Mouse (Mus musculus): ENCODE measurements around the gene Parm1.

Gene Parm1

GRCm38 (mm10) chr5:91581799-91582198 is 64.4 kb downstream of the Parm1 start:
- no peak for DNase-seq

GRCm38 (mm10) chr5:91586206-91586605 is 68.8 kb downstream of the Parm1 start:
- DNase-seq, result peak in 1 of 2 experiments; percentile 18

GRCm38 (mm10) chr5:91594083-91594482 is 76.7 kb downstream of the Parm1 start:
- no peak for DNase-seq

- DNase-seq, result no peak
These were observed 79.8 kb downstream of the Parm1 start for GRCm38 (mm10) chr5:91597216-91597615.

- DNase-seq, result no peak
These were observed 82.4 kb downstream of the Parm1 start for GRCm38 (mm10) chr5:91599801-91600200.

GRCm38 (mm10) chr5:91603347-91603746 is 85.9 kb downstream of the Parm1 start:
- no peak for DNase-seq

GRCm38 (mm10) chr5:91603787-91604439 is 86.5 kb downstream of the Parm1 start:
- DNase-seq, result no peak

- DNase-seq, result peak; percentile 34 to 50
These were observed 89.8 kb downstream of the Parm1 start for GRCm38 (mm10) chr5:91607234-91607633.

- DNase-seq, result no peak
These were observed 90.4 kb downstream of the Parm1 start for GRCm38 (mm10) chr5:91607841-91608240.

- no peak for DNase-seq
These were observed 91.6 kb downstream of the Parm1 start for GRCm38 (mm10) chr5:91609041-91609440.

GRCm38 (mm10) chr5:91609511-91610300 is 92.3 kb downstream of the Parm1 start:
- no peak for DNase-seq

GRCm38 (mm10) chr5:91610499-91610898 is 93.1 kb downstream of the Parm1 start:
- DNase-seq, result no peak

- DNase-seq, result no peak
These were observed 94.2 kb downstream of the Parm1 start for GRCm38 (mm10) chr5:91611589-91611988.

- DNase-seq, result no peak
These were observed 100.2 kb downstream of the Parm1 start for GRCm38 (mm10) chr5:91617331-91618233.

- no peak for DNase-seq
These were observed 101.3 kb downstream of the Parm1 start for GRCm38 (mm10) chr5:91618661-91619173.

- DNase-seq, result no peak
These were observed 103.8 kb downstream of the Parm1 start for GRCm38 (mm10) chr5:91621197-91621596.

- no peak for DNase-seq
These were observed 109.4 kb downstream of the Parm1 start for GRCm38 (mm10) chr5:91626823-91627222.

- peak; percentile 44 to 53 for DNase-seq
These were observed 112.1 kb downstream of the Parm1 start for GRCm38 (mm10) chr5:91629472-91629871.

- DNase-seq, result no peak
These were observed 133.9 kb downstream of the Parm1 start for GRCm38 (mm10) chr5:91651330-91651729.

GRCm38 (mm10) chr5:91653061-91653915 is 135.9 kb downstream of the Parm1 start:
- no peak for DNase-seq

GRCm38 (mm10) chr5:91654331-91655048 is 137.1 kb downstream of the Parm1 start:
- DNase-seq, result no peak

All from cerebellum, postnatal 14 days (tissue).